Mouse (Mus musculus): ENCODE measurements at regions not wholly inside any gene's neighbourhood (a gene's known extent, or its start where the extent isn't known, plus 50 kb on each side); places are given as distances from the start of the nearest gene placed in this dataset.

DNA sequence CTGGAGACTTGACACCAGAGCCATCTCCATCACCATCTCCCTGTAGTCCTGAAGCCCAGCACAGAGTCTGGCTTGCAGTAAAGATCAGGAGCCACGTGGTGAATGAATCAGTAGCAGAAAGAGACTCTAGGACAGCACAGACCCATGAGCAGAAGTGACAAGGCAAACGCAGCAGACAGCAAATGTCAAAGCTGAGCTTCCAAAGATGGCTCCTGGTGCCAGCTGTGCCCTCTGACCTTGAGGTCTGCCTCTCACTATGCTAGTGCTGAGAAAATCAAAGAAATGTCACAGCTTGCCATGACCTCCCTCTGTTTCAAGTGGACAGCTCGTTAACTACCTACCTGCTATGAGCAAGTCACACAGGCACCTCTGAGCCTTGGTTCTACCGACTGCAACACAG lies 123.1 kb downstream of the Rybp start:
- TF ChIP-seq ZC3H11A (IDR thresholded peaks at IDR 0.05; ENCODE audit: borderline replicate concordance, low read depth, low read length) (no peak), HCFC1 (IDR thresholded peaks at IDR 0.05; ENCODE audit: borderline replicate concordance, insufficient read depth, low read length) (no peak), MAFK (IDR thresholded peaks at IDR 0.05; ENCODE audit: insufficient read depth, low read depth, low read length) (no peak), ZNF384 (IDR thresholded peaks at IDR 0.05; ENCODE audit: low read depth, low read length) (no peak), CHD2 (IDR thresholded peaks at IDR 0.05; ENCODE audit: low read depth, low read length) (no peak)
- in situ Hi-C loops (cut with MboI; ENCODE audit: low sequenced_read_pairs in 2 of 2, unreplicated experiment in 2 of 2) = no loop called here
- H3K36me3 ChIP-seq (ENCODE audit: control insufficient read depth, insufficient read depth, low read length, poor library complexity, severe bottlenecking) = no peaks in the 10 kb centered on the region
- peaks cover 0 to 27% of the 10 kb centered on the region in 2 experiments; a peak in 2 of 4 replicates for H3K4me1 ChIP-seq (ENCODE audit: control insufficient read depth in 2 of 2, insufficient read depth in 2 of 2, low read length in 2 of 2, poor library complexity in 1 of 2)
- H3K9ac ChIP-seq (ENCODE audit: insufficient read depth, low read depth, low read length, poor library complexity, severe bottlenecking) = no peak overlapping the region
- H3K4me3 ChIP-seq (ENCODE audit: insufficient read depth in 1 of 2, low read depth in 1 of 2, low read length in 2 of 2, poor library complexity in 1 of 2, severe bottlenecking in 1 of 2) = no peak overlapping the region
- no peak overlapping the region for H3K27ac ChIP-seq (ENCODE audit: insufficient read depth, low read depth, low read length, poor library complexity, severe bottlenecking)
- no peaks in the 10 kb centered on the region for H3K9me3 ChIP-seq (ENCODE audit: control insufficient read depth, insufficient read depth, low read depth, low read length)
- DNase-seq (ENCODE audit: low read depth, low spot score) = no peak

DNA sequence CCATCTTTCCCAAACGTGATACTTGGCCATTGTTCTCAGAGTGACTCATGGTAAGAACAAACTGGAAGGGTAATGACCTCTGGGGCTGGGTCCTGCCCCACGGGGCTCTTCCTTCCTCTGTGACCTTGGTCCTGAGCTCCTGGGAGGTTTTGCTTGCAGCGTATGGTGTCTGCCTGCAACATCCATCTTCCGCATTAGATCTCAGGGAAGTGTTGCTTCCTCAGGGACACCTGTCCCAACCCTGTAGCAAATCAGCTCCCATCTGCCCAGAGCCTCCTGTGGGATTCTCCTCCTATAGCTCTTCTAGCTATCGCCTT lies 123.5 kb downstream of the Rybp start:
- no peak overlapping the region for H3K4me3 ChIP-seq (ENCODE audit: insufficient read depth in 1 of 2, low read depth in 1 of 2, low read length in 2 of 2, poor library complexity in 1 of 2, severe bottlenecking in 1 of 2)
- no peaks in the 10 kb centered on the region for H3K9me3 ChIP-seq (ENCODE audit: control insufficient read depth, insufficient read depth, low read depth, low read length)
- TF ChIP-seq HCFC1 (IDR thresholded peaks at IDR 0.05; ENCODE audit: borderline replicate concordance, insufficient read depth, low read length) = no peak
- TF ChIP-seq ZC3H11A (IDR thresholded peaks at IDR 0.05; ENCODE audit: borderline replicate concordance, low read depth, low read length) = no peak
- no peak for TF ChIP-seq MAFK (IDR thresholded peaks at IDR 0.05; ENCODE audit: insufficient read depth, low read depth, low read length)
- TF ChIP-seq ZNF384 (IDR thresholded peaks at IDR 0.05; ENCODE audit: low read depth, low read length) = no peak
- TF ChIP-seq CHD2 (IDR thresholded peaks at IDR 0.05; ENCODE audit: low read depth, low read length) = no peak
- H3K9ac ChIP-seq (ENCODE audit: insufficient read depth, low read depth, low read length, poor library complexity, severe bottlenecking) = no peak overlapping the region
- in situ Hi-C loops (cut with MboI; ENCODE audit: low sequenced_read_pairs in 2 of 2, unreplicated experiment in 2 of 2) = no loop called here
- H3K27ac ChIP-seq (ENCODE audit: insufficient read depth, low read depth, low read length, poor library complexity, severe bottlenecking) = no peak overlapping the region
- H3K4me1 ChIP-seq (ENCODE audit: control insufficient read depth in 2 of 2, insufficient read depth in 2 of 2, low read length in 2 of 2, poor library complexity in 1 of 2) = peaks cover 0 to 27% of the 10 kb centered on the region in 2 experiments; a peak in 2 of 4 replicates
- no peaks in the 10 kb centered on the region for H3K36me3 ChIP-seq (ENCODE audit: control insufficient read depth, insufficient read depth, low read length, poor library complexity, severe bottlenecking)
- no peak for DNase-seq (ENCODE audit: low read depth, low spot score)

GRCm38 (mm10) chr6:100162961-100163813 lies 124.1 kb downstream of the Rybp start:
- Histone ChIP-seq H3K9ac (ENCODE audit: insufficient read depth, low read depth, low read length, poor library complexity, severe bottlenecking) (no peak overlapping the region), H3K36me3 (ENCODE audit: control insufficient read depth, insufficient read depth, low read length, poor library complexity, severe bottlenecking) (no peaks in the 10 kb centered on the region), H3K4me3 (ENCODE audit: insufficient read depth in 1 of 2, low read depth in 1 of 2, low read length in 2 of 2, poor library complexity in 1 of 2, severe bottlenecking in 1 of 2) (no peak overlapping the region; a peak in 1 of 4 replicates), H3K27ac (ENCODE audit: insufficient read depth, low read depth, low read length, poor library complexity, severe bottlenecking) (no peak overlapping the region), H3K4me1 (ENCODE audit: control insufficient read depth in 2 of 2, insufficient read depth in 2 of 2, low read length in 2 of 2, poor library complexity in 1 of 2) (peaks cover 0 to 27% of the 10 kb centered on the region in 2 experiments; a peak in 2 of 4 replicates), H3K9me3 (ENCODE audit: control insufficient read depth, insufficient read depth, low read depth, low read length) (no peaks in the 10 kb centered on the region)
- no peak for TF ChIP-seq HCFC1 (IDR thresholded peaks at IDR 0.05; ENCODE audit: borderline replicate concordance, insufficient read depth, low read length)
- TF ChIP-seq ZNF384 (IDR thresholded peaks at IDR 0.05; ENCODE audit: low read depth, low read length) = no peak
- TF ChIP-seq CHD2 (IDR thresholded peaks at IDR 0.05; ENCODE audit: low read depth, low read length) = no peak
- TF ChIP-seq ZC3H11A (IDR thresholded peaks at IDR 0.05; ENCODE audit: borderline replicate concordance, low read depth, low read length) = no peak
- TF ChIP-seq MAFK (IDR thresholded peaks at IDR 0.05; ENCODE audit: insufficient read depth, low read depth, low read length) = no peak
- DNase-seq (ENCODE audit: low read depth, low spot score) = no peak
- in situ Hi-C loops (cut with MboI; ENCODE audit: low sequenced_read_pairs in 2 of 2, unreplicated experiment in 2 of 2) = no loop called here

GRCm38 (mm10) chr6:100160670-100161069 lies 126.6 kb downstream of the Rybp start:
- Histone ChIP-seq H3K4me1 (ENCODE audit: control insufficient read depth in 2 of 2, insufficient read depth in 2 of 2, low read length in 2 of 2, poor library complexity in 1 of 2) (peaks cover 2 to 34% of the 10 kb centered on the region in 2 experiments; a peak in 2 of 4 replicates), H3K4me3 (ENCODE audit: insufficient read depth in 1 of 2, low read depth in 1 of 2, low read length in 2 of 2, poor library complexity in 1 of 2, severe bottlenecking in 1 of 2) (no peak overlapping the region), H3K36me3 (ENCODE audit: control insufficient read depth, insufficient read depth, low read length, poor library complexity, severe bottlenecking) (no peaks in the 10 kb centered on the region), H3K9ac (ENCODE audit: insufficient read depth, low read depth, low read length, poor library complexity, severe bottlenecking) (no peak overlapping the region), H3K9me3 (ENCODE audit: control insufficient read depth, insufficient read depth, low read depth, low read length) (no peaks in the 10 kb centered on the region), H3K27ac (ENCODE audit: insufficient read depth, low read depth, low read length, poor library complexity, severe bottlenecking) (no peak overlapping the region)
- in situ Hi-C loops (cut with MboI; ENCODE audit: low sequenced_read_pairs in 2 of 2, unreplicated experiment in 2 of 2) = no loop called here
- DNase-seq (ENCODE audit: low read depth, low spot score) = no peak
- TF ChIP-seq HCFC1 (IDR thresholded peaks at IDR 0.05; ENCODE audit: borderline replicate concordance, insufficient read depth, low read length) (no peak), ZNF384 (IDR thresholded peaks at IDR 0.05; ENCODE audit: low read depth, low read length) (no peak), MAFK (IDR thresholded peaks at IDR 0.05; ENCODE audit: insufficient read depth, low read depth, low read length) (no peak), ZC3H11A (IDR thresholded peaks at IDR 0.05; ENCODE audit: borderline replicate concordance, low read depth, low read length) (no peak), CHD2 (IDR thresholded peaks at IDR 0.05; ENCODE audit: low read depth, low read length) (no peak)
